Mouse (Mus musculus) right cerebral cortex, postnatal 10 days (tissue): Measurements from ENCODE around the gene G6pdx.

Source experiments
- DNase-seq, 2 experiments: peaks; one replicate each; pipeline ENCODE4 v3.0.0; 2021; ENCODE audit warnings: low spot score in 2 of 2

The G6pdx gene

GRCm38 (mm10) chrX:74428826-74429276 is at the start of gene G6pdx:
TSS of gene G6pdx (minus strand) at chrX:74429194.
- DNase-seq: peak; percentile 89 to 91

- no peak for DNase-seq
These were observed 23.8 kb upstream of the G6pdx start for GRCm38 (mm10) chrX:74452773-74453172.

DNA sequence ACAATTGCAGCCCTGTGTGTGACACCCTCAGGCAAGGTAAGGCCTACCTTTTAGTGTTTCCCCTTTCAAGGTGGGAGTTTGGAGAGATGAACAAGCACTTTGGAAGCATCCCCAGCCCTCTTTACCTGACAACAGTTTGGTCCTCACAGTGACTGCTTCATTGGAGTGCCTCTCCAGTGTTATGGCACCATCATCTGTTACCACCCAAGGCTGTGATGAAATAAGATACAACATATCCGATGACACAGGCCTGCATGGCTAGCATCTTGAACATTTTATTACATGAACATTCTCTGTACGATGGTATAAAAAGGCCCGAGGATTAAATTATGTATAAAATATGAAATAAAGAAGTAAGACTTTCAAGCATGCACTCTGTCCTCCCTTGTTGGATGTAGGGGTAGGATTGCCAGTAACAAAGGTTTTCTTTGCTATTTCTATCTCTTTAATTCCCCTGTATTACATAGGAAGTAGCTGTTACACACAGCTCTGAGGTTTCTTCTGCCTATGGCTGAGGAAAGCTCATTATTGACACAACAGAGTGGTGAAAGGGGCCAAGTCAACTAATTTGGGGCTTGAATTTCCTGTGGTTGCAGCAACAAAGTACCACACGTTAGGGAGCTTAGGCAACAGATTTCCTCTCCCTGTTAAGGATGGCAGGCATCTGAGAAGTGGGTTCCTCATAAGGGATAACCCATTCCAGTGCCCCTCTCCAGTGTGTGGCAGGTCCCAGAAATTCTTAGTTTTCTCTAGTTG is 22.3 kb upstream of the G6pdx start:
- no peak for DNase-seq

DNA sequence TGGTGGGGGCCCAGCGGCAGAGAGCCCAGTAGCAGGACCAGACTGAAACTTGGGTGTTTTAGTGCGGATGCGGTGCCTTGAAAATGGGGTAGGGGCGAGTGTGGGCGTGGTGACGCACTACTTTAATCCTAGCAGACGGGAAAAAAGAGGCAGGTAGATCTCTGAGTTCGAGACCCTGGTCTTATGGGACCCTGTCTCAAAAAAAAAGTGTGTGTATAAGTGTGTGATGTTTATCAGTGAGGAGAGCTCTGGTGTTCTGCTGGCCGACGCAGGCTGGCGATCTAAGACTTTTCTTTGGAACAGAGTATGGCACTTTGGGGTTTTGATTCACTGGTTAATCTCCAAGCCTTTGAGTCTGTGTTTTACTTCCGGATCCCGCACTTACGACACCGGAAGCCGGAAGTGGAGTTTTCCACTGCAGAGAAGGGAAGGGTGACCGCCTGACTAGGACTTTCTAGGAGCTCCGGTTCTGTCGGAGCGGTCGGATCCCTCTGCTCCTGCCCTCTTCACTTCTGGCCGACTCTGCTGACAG is 362 bp upstream of the G6pdx start:
- DNase-seq: peak; percentile 74 to 85

- no peak for DNase-seq
These were observed 708 bp downstream of the G6pdx start for GRCm38 (mm10) chrX:74428146-74428825.

DNA sequence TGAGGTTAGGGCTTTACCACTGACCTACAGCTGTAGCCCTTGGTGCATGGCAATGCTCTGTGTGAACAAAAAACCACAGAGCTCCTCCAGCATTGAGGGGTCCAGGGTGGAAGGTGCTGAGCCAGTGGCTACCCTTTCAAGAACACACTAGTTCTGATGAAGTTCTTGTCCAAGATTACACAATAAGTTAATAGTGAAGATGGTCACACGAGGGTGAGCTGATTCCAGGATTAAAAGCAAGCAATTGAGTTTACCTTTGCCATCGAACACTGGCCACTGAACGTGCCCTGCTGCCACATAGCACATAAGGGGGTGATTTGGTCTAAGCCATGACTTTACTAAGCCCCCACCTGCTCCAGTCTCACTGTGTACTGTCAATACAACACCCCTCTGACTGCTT is 1.9 kb downstream of the G6pdx start:
- no peak for DNase-seq

DNA sequence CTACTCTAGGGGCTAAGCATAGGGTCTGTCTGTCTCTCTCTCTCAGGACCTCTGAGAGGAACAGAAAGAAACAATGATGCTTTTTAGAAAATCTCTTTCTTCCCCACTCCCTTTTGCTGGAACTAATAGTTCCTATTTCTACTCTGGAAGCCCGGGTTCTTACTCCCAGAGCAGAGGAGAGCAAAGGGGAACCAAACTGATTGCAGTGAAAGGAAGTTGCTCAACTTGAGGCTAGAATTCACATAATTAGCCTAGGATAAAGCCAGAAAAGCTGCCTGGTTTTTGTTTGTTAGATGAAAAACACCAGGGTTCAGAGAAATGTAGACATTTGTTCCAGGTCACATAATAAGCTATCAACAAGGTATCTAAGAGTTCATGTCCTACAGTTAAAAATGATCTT is 2.7 kb downstream of the G6pdx start:
- no peak for DNase-seq

DNA sequence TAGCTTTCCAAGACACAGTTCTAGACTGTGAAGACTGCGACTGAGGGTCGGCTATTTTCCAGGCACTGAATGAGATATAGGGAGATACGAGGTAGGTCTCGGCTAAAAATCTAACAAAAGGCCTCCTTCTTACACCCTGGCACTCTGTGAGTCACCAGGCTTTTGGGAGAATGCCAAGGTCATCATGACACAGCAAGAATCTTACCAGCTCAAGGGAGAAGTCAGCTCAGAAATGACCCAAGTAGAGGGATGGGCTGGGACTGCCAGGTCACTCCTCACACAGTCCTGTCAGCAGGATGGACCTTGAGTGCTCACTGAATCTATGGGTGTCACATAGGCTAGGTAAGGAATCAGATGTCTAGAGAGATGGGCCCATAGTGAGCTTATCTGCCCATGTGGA is 3.8 kb downstream of the G6pdx start:
- no peak for DNase-seq

DNA sequence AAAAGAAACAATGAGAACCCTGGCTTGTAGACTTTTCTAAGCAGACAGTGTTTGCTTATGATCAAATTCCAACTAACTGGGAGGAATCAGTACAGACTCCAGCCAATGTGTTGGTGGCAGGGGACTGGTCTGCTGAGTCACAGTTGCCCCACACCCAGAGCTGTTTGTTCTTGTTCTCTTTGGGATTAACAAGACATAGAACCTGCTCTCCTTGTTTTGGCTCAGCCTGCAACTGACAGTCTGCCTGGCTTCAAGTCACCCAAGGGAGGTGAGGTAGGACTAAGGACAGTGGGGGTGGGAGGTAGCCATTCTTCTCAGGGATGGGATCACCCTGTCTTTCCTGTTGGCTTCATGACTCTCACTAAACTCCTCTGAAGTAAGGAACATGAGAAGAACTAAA is 4.6 kb downstream of the G6pdx start:
- DNase-seq: no peak

DNA sequence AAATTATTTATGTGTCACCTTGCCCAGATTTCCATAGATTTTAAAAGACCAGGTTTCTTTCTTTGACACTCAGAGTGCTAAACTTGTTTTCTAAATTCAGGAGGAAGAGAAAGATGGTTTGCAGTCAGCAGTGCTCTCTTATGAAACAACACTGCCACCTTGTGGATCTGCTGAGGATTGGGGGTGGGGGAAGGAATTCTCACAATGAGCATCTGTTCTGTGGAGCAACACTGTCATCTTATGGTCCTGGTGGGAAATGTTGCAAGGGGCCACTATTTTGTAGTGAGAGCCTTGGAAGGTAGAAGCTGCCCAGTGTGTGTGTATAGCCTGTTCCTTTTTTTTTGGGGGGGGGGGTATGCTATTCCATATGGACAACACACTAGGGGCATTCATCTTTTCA is 15.6 kb downstream of the G6pdx start:
- peak; percentile 70 to 80 for DNase-seq

DNA sequence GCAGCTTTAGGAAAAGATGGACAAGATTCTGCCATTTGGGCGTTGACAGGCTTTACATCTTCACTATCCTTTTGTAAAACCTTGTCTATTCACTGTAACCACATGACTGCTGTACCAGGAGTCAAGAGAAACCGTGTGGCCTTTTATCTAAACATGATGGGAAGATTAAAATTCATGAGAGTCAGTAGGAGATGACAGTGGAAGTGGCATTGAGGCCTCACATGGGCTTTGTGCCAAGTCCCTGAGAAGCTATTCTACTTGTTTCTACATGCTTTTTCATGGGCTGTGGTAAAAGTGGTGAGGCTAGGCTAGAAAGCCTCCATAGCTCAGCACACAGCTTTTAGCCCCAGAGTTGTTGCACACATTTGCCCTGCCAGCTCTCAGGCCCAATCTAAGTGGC is 20.7 kb downstream of the G6pdx start:
- DNase-seq: no peak

GRCm38 (mm10) chrX:74400136-74400535 is 28.9 kb downstream of the G6pdx start:
- no peak for DNase-seq

DNA sequence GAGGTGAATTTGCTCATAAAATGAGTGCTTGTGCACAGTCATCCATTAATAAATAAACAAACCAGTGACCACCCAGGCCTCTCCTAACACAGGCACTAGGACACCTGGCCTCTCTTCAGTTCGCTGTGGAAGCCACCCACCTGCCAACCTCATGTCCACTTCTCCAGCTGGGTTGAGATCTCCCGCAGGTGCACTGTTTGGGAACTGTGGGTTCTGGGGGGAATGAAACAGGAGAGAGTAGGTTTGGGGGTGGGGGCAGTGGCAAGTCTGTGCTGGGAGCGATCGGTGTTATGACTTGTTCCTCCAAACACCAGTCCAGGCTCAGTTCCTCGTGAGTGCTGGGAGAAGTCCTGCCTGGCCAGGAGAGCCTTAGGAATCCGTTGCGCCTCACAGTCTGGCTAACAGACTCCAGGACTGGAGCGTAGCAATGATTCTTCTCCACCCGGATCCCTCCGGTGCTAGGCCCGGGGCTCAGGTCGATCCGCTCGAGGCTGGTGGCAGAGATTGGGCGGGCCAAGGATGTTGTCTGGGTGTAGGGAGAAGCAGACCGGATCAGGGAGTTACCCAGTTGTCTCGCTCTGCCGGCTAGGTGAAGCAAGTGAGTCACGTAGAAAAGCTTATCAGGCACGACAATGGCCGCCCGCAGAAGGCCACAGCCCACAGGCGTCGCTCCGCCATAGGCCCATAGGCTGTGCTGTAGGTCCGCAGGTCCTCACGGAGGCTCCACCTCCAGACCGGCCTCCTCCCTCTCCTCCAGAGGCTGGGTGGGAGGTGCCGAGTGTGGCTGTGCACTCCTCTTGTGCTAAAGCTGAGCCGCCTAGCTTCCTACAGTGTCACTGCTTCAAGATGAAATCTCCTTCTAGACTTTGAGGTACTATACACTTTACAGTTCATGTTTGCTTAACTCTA is 36.2 kb downstream of the G6pdx start, which contains the start of the genes Fam3a and Ikbkg:
Fam3a (minus strand) TSS at position 738 of the 909 bp plus-strand sequence.
Ikbkg (plus strand) TSS at position 756 of the 909 bp plus-strand sequence.
- DNase-seq: peak; percentile 86 to 91

DNA sequence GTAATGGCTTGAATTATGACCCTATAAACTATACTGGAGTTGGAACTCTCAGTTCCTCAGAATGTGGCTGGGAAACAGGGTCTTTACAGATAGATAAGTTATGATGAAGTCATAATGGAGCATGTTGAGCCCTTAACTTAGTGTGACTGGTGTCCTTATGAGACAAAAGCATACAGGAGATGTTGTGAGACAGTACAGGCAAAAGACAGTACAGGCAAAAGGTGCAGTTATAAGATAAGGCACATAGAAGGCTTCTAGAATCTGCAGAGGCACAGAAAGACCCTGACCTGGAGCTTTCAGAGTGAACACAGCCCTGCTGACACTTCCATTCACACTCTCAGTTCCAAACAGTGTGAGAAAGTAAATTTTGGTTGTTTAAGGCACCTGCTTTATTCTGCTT is 40.8 kb downstream of the G6pdx start:
- DNase-seq: no peak

DNA sequence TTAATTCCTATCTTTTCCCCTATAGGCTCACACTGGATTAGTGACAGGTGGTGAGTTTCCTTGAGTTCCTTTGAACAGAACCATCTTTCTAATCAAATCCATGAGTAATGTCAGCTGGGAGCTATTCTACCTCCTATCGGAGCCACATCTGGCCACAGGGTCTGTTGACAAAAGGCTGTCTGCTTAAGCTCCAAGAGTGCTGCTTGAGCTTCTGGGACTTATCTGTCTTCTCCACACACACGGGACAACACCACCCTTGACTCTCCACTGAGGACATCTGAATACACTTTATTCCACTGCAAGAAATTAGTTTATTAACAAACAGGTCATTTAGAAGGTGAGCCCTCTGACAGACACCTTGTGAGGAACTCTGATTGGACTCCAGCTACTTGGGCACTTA is 44.5 kb downstream of the G6pdx start:
- no peak for DNase-seq

- DNase-seq: peak; percentile 90 to 91
These were observed 56.0 kb downstream of the G6pdx start, which contains the start of the genes Ubl4a and Slc10a3 for GRCm38 (mm10) chrX:74372888-74373549. TSS of gene Ubl4a (minus strand) at chrX:74373218. TSS of gene Slc10a3 (minus strand) at chrX:74373349.

DNA sequence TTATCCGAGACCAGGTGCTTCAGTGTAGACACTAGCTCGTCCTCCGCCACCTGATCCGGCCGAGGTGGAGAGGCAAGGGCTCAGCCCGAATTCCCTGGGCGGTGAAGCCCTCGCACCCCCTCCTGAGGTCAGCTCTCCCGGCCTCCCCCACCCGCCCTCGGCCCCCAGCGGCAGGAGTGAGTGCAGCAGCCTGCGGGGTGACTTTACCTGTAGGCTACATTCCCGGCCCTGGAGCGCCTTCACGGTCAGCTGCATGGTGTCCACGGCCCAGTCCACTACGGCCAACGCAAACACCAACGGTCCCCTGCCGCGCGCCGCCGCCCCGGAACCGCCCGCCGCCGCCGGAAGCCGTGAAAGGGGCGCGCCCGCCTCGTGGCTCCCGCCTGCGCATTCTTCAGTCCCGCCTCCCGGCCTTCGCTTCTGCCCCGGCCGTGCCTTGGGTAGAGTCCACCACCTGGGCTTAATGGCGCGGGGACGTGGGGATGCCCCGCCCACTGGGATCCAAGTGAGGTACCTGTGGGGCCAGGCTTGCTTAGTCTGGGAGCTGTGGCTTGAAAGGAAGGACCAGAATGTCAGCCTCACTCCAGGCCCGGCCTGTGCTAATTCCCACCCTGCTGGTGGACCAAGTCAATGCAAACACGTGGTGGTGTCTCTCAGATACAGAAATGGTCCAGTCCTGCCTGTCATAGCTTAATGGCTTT is 60.6 kb downstream of the G6pdx start:
- peak; percentile 70 to 77 for DNase-seq

GRCm38 (mm10) chrX:74367512-74367911 is 61.5 kb downstream of the G6pdx start:
- DNase-seq: no peak
